Mouse (Mus musculus) midbrain, embryonic 11.5 days (tissue): Measurements from ENCODE around the gene Platr17. TPM values are rescaled to one million over a fixed set of nuclear protein-coding genes. Genes with fewer than 3 reads are reported as not detected.

Experiments
- ATAC-seq: fragments of 200-750 bp; cut with Nextera tagmentation; 2 replicates; pipeline ENCODE4 v1.8.0; 2017; ENCODE audit warnings: moderate TSS enrichment, moderate library complexity; ENCODE audit not compliant: low FRiP score
- DNase-seq: peaks from one replicate; pipeline ENCODE4 v3.0.0; 2015; ENCODE audit warnings: low spot score; ENCODE audit errors: missing footprints
- H3K27ac ChIP-seq: fragments of 300-500 bp; sonication (generic); 2 replicates; pipeline ENCODE4 v1.5.1; 2014; ENCODE audit warnings: low read depth, low read length
- H3K27me3 ChIP-seq: fragments of 300-500 bp; sonication (generic); 2 replicates; pipeline ENCODE4 v1.6.1; 2014; ENCODE audit warnings: mild to moderate bottlenecking, low read length, moderate library complexity, mixed read lengths; ENCODE audit not compliant: control insufficient read depth, insufficient read depth
- H3K36me3 ChIP-seq: fragments of 300-500 bp; sonication (generic); 2 replicates; pipeline ENCODE4 v1.6.1; 2014; ENCODE audit warnings: mild to moderate bottlenecking, low read length, moderate library complexity, mixed read lengths; ENCODE audit not compliant: control insufficient read depth, insufficient read depth
- H3K4me1 ChIP-seq: fragments of 300-500 bp; sonication (generic); 2 replicates; pipeline ENCODE4 v1.6.1; 2014; ENCODE audit warnings: low read length; ENCODE audit not compliant: control insufficient read depth, insufficient read depth
- H3K4me2 ChIP-seq: fragments of 300-500 bp; sonication (generic); 2 replicates; pipeline ENCODE4 v1.6.1; 2014; ENCODE audit warnings: mild to moderate bottlenecking, moderate library complexity
- H3K4me3 ChIP-seq: fragments of 300-500 bp; sonication (generic); 2 replicates; pipeline ENCODE4 v1.5.1; 2014; ENCODE audit warnings: low read depth, low read length
- H3K9ac ChIP-seq: fragments of 300-500 bp; sonication (generic); 2 replicates; pipeline ENCODE4 v1.6.1; 2014; ENCODE audit warnings: low read length
- H3K9me3 ChIP-seq: fragments of 300-500 bp; sonication (generic); 2 replicates; pipeline ENCODE4 v1.6.1; 2016; ENCODE audit warnings: low read length; ENCODE audit not compliant: control insufficient read depth
- WGBS: fragments of 180-500 bp; shearing (Covaris S2); extraction: QIAGEN DNeasy Blood & Tissue Kit; methylation state at CpG from one replicate; pipeline ENCODE4 v1.1.7; 2014; 5-methylcytosine and 5-hydroxymethylcytosine counted together
- polyA plus RNA-seq: library from polyadenylated mRNA; unstranded; fragments of >200 nt; fragmentation: Nextera tagmentation; extraction: Ambion mirVana; gene quantifications from 2 replicates; pipeline ENCODE4 v1.2.1, GENCODE M21; 2014

Platr17 gene
- polyA plus RNA-seq, 1 experiment from 2014 or later = 0.22 TPM

DNA sequence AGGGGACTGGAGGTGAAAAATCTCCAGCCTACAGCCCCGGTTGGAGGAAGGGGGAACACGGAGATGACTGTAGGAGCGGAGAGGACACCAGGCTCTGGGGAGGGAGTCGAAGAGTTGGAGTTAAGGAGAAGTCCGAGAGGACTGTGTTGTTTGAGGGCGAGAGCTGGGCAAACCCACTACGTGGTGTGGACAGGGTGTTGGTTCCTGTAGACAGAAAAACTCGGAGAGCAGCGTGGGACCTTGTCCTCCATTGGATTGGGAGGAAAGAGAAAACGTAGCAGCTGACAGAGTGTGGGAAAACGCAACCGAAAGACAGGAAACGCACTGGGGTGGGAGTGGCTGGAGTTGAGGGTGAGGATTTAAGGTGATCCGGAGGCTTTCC lies 4.9 kb downstream of the Platr17 start:
- no peak for DNase-seq
- Histone ChIP-seq H3K4me3 (peak overlapping the region; percentile 83), H3K27me3 (no peaks in the 10 kb centered on the region), H3K9ac (peak overlapping the region; percentile 88), H3K4me1 (peaks cover 15% of the 10 kb centered on the region), H3K36me3 (peaks cover 18% of the 10 kb centered on the region), H3K27ac (peak overlapping the region; percentile 27; the same call in 1 of the 2 replicates), H3K9me3 (no peaks in the 10 kb centered on the region), H3K4me2 (peak overlapping the region; percentile 99)
- ATAC-seq = peak; percentile 9; the same call in 1 of the 2 replicates
- 0% methylated on average over 14 of the region's 14 CpGs for WGBS

GRCm38 (mm10) chr17:33910346-33911051 lies 5.6 kb downstream of the Platr17 start:
- peaks cover 20% of the 10 kb centered on the region for H3K4me1 ChIP-seq
- ATAC-seq (no peak), DNase-seq (no peak)
- H3K4me3 ChIP-seq = peak overlapping the region; percentile 83
- H3K9me3 ChIP-seq = no peaks in the 10 kb centered on the region
- no peak overlapping the region for H3K27ac ChIP-seq
- peak overlapping the region; percentile 88 for H3K9ac ChIP-seq
- H3K36me3 ChIP-seq = peaks cover 18% of the 10 kb centered on the region
- peak overlapping the region; percentile 99 for H3K4me2 ChIP-seq
- WGBS = 63% methylated on average over 11 of the region's 11 CpGs
- H3K27me3 ChIP-seq = no peaks in the 10 kb centered on the region

GRCm38 (mm10) chr17:33911052-33911812 lies 6.3 kb downstream of the Platr17 start:
- 94% methylated on average over 31 of the region's 31 CpGs for WGBS
- no peak for ATAC-seq
- peaks cover 20% of the 10 kb centered on the region for H3K4me1 ChIP-seq

DNA sequence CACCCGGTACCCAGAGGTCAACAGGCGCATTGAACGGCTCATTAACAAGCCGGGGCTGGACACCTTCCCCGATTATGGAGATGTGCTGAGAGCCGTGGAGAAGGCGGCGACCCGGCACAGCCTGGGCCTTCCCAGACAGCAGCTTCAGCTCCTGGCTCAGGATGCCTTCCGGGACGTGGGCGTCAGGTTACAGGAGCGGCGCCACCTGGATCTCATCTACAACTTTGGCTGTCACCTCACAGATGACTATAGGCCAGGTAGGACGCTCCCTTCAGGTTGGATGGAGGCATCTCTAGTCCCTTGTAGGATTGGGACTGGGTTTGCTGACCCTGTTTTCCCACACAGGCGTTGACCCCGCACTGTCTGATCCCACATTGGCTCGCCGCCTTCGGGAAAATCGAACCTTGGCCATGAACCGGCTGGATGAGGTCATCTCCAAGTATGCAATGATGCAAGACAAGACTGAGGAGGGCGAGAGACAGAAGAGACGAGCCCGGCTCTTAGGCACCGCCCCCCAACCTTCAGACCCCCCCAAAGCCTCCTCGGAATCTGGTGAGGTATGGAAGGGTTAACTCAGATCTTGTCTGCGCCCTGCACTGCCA lies 7.0 kb downstream of the Platr17 start:
- no peak for ATAC-seq
- Histone ChIP-seq H3K36me3 (peaks cover 18% of the 10 kb centered on the region), H3K4me2 (no peak overlapping the region), H3K4me1 (peaks cover 27% of the 10 kb centered on the region), H3K4me3 (no peak overlapping the region), H3K27me3 (no peaks in the 10 kb centered on the region), H3K27ac (no peak overlapping the region), H3K9ac (no peak overlapping the region), H3K9me3 (no peaks in the 10 kb centered on the region)
- WGBS = 92% methylated on average over 28 of the region's 28 CpGs
- no peak for DNase-seq

More at GRCm38 (mm10) chr17:33911052-33911812, 6.3 kb downstream of the Platr17 start:
- Histone ChIP-seq H3K27ac (no peak overlapping the region), H3K36me3 (peaks cover 18% of the 10 kb centered on the region), H3K9me3 (no peaks in the 10 kb centered on the region), H3K27me3 (no peaks in the 10 kb centered on the region), H3K9ac (no peak overlapping the region), H3K4me3 (no peak overlapping the region), H3K4me2 (no peak overlapping the region)
- DNase-seq = no peak

DNA sequence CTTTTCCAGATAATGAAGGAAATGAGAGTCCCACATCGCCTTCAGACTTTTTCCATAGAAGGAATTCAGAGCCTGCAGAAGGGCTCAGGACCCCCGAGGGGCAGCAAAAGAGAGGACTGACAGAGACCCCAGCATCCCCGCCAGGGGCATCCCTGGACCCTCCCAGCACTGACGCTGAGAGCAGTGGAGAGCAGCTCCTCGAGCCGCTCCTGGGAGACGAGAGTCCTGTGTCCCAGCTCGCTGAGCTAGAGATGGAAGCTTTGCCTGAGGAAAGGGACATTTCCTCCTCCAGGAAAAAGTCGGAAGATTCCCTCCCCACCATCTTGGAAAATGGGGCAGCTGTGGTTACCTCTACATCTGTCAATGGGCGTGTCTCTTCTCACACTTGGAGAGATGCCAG lies 8.3 kb downstream of the Platr17 start:
- Histone ChIP-seq H3K9ac (no peak overlapping the region), H3K4me3 (no peak overlapping the region), H3K4me2 (no peak overlapping the region), H3K4me1 (peaks cover 28% of the 10 kb centered on the region), H3K27ac (no peak overlapping the region), H3K9me3 (no peaks in the 10 kb centered on the region), H3K27me3 (no peaks in the 10 kb centered on the region), H3K36me3 (peaks cover 24% of the 10 kb centered on the region)
- ATAC-seq (no peak), DNase-seq (no peak)
- 92% methylated on average over 10 of the region's 10 CpGs for WGBS

DNA sequence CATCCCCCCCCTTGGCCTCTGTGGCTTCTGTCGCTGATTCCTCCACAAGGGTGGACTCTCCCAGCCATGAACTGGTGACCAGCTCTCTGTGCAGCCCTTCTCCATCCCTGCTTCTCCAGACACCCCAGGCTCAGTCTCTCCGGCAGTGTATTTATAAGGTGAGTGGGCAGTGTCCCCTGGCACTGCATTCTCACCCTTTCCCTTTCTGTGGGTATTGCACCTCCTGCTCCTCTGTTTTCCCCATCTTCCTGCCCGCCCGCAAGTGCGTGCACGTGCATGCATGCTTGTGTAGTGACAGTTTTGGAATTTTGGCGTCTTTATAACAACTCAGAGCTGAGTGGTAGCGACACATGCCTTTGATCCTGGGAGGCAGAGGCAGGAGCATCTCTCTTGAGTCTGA lies 9.0 kb downstream of the Platr17 start:
- no peak for DNase-seq
- Histone ChIP-seq H3K4me2 (no peak overlapping the region), H3K9ac (no peak overlapping the region), H3K27ac (no peak overlapping the region), H3K4me1 (peaks cover 24% of the 10 kb centered on the region), H3K27me3 (no peaks in the 10 kb centered on the region), H3K9me3 (no peaks in the 10 kb centered on the region), H3K36me3 (peaks cover 24% of the 10 kb centered on the region), H3K4me3 (no peak overlapping the region)
- no peak for ATAC-seq
- WGBS = 94% methylated on average over 8 of the region's 8 CpGs

GRCm38 (mm10) chr17:33914969-33915391 lies 10.0 kb downstream of the Platr17 start:
- no peak for DNase-seq
- Histone ChIP-seq H3K36me3 (peaks cover 24% of the 10 kb centered on the region), H3K4me2 (peak overlapping the region; percentile 64), H3K9ac (no peak overlapping the region), H3K4me1 (peaks cover 33% of the 10 kb centered on the region), H3K27me3 (no peaks in the 10 kb centered on the region; the same call in 1 of the 2 replicates), H3K27ac (no peak overlapping the region), H3K9me3 (no peaks in the 10 kb centered on the region), H3K4me3 (peak overlapping the region; percentile 65; the same call in 1 of the 2 replicates)
- ATAC-seq = no peak
- 67% methylated on average over 13 of the region's 13 CpGs for WGBS

- H3K4me2 ChIP-seq = peak within 1 kb of the TSS; percentile 64
- DNase-seq = peak; percentile 99
- peak; percentile 92 for ATAC-seq
- peak within 1 kb of the TSS; percentile 65 for H3K4me3 ChIP-seq
- H3K9me3 ChIP-seq = no peaks in the 10 kb centered on the region
- under 1% methylated on average over 28 of the region's 34 CpGs for WGBS
- peaks cover 34% of the 10 kb centered on the region for H3K4me1 ChIP-seq
- no peaks in the 10 kb centered on the region; the same call in 1 of the 2 replicates for H3K27me3 ChIP-seq
- peak within 1 kb of the TSS; percentile 65 for H3K9ac ChIP-seq
- H3K27ac ChIP-seq = peak within 1 kb of the TSS; percentile 71
- peaks cover 24% of the 10 kb centered on the region for H3K36me3 ChIP-seq
Measured at GRCm38 (mm10) chr17:33915671-33916250, 10.8 kb downstream of the Platr17 start, which contains the start of the genes Tapbp and Zbtb22. Gene Tapbp (plus strand): TSS chr17:33915899. Gene Zbtb22 (plus strand): TSS chr17:33915904.
